Mouse (Mus musculus): ENCODE measurements around the gene Thsd7b. TPM values are rescaled to one million over a fixed set of nuclear protein-coding genes. Genes with fewer than 3 reads are reported as not detected.
"Not testable (repeated sequence)": the region's sequence is repeated elsewhere in the genome, so short reads cannot be mapped to it uniquely, and the experiment has no call there.

Gene Thsd7b
- polyA plus RNA-seq, 1 experiment from 2014 or later = 3.5 TPM

- Histone ChIP-seq H3K9me3 (replicated peaks) (no peaks in the 10 kb centered on the region), H3K4me2 (no peak overlapping the region), H3K27me3 (replicated peaks) (no peaks in the 10 kb centered on the region), H3K9ac (no peak overlapping the region), H3K27ac (ENCODE audit: poor library complexity, severe bottlenecking) (no peak overlapping the region), H3K4me1 (replicated peaks) (no peaks in the 10 kb centered on the region), H3K36me3 (no peaks in the 10 kb centered on the region), H3K4me3 (no peak overlapping the region)
- WGBS = 52% methylated on average over 4 of the region's 4 CpGs
- ATAC-seq (ENCODE audit: insufficient number of reproducible peaks, low FRiP score) = no peak
These were observed 683.5 kb downstream of the Thsd7b start for GRCm38 (mm10) chr1:129956625-129957024.

DNA sequence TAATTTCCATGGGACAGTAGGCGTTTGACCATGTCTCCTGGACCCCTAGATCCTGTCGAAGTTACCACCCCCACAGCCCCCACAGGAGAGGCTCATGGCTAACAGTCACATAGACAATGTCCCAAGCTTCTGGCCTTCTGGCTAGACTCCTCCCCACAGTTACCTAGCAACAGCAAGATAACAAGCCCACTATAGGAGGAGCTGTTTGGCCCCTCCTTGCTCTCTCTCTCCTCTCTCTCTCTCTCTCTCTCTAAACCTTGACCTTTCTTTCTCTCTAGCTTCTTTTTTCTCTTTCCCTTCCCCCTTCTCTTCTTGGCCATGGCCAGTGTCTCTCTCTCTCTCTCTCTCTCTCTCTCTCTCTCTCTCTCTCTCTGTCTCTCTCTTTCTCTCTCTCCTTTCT, 686.2 kb downstream of the Thsd7b start:
- not testable (repeated sequence) for H3K27ac ChIP-seq (ENCODE audit: poor library complexity, severe bottlenecking); H3K36me3 ChIP-seq; ATAC-seq (ENCODE audit: insufficient number of reproducible peaks, low FRiP score); H3K9ac ChIP-seq; H3K4me2 ChIP-seq; H3K4me3 ChIP-seq; H3K4me1 ChIP-seq (replicated peaks); H3K27me3 ChIP-seq (replicated peaks); H3K9me3 ChIP-seq (replicated peaks)
- WGBS = 45% methylated on average over 2 of the region's 2 CpGs

DNA sequence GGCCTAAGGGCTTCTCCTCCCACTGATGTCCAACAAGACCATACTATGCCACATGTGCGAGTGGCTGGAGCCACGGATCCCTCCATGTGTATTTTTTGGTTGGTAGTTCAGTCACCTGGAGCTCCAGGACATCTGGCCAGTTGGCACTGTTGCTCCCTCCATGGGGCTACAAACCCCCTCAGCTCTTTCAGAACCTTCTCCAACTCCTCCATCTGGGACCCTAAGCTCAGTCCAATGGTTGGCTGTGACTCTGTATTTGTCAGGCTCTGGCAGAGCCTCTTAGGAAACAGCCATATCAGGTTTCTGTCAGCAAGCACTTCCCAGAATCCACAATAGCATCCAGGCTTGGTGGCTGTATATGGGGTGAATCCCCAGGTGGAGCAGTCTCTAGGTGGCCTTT, 690.1 kb downstream of the Thsd7b start:
- Histone ChIP-seq H3K9me3 (replicated peaks) (no peaks in the 10 kb centered on the region), H3K36me3 (no peaks in the 10 kb centered on the region), H3K9ac (no peak overlapping the region), H3K4me3 (no peak overlapping the region), H3K27me3 (replicated peaks) (no peaks in the 10 kb centered on the region), H3K27ac (ENCODE audit: poor library complexity, severe bottlenecking) (no peak overlapping the region), H3K4me2 (no peak overlapping the region), H3K4me1 (replicated peaks) (no peaks in the 10 kb centered on the region)
- WGBS = 84% methylated on average over 2 of the region's 2 CpGs
- ATAC-seq (ENCODE audit: insufficient number of reproducible peaks, low FRiP score) = no peak

DNA sequence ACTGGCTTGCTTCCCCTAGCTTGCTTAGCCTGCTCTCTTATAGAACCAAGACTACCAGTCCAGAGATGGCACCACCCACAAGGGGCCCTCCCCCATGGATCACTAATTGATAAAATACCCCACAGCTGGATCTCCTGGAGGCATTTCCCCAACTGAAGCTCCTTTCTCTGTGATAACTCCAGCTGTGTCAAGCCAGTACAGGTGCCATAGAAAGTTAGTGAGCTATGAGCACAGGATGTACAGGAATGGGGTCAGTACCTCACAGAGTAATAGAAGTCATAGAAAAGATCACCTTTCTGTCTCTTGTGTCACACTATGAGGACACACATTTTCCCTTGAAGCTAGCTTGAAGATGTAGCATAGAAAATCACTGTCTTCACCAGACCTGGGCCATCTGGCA, 716.1 kb downstream of the Thsd7b start:
- not testable (repeated sequence) for H3K4me1 ChIP-seq (replicated peaks); H3K27ac ChIP-seq (ENCODE audit: poor library complexity, severe bottlenecking); ATAC-seq (ENCODE audit: insufficient number of reproducible peaks, low FRiP score); H3K27me3 ChIP-seq (replicated peaks); H3K4me3 ChIP-seq; H3K9ac ChIP-seq; H3K4me2 ChIP-seq; H3K36me3 ChIP-seq; H3K9me3 ChIP-seq (replicated peaks)

GRCm38 (mm10) chr1:129990821-129991220, 717.7 kb downstream of the Thsd7b start:
- WGBS = 63% methylated on average over 2 of the region's 2 CpGs
- no peaks in the 10 kb centered on the region for H3K9me3 ChIP-seq (replicated peaks)
- no peak overlapping the region for H3K27ac ChIP-seq (ENCODE audit: poor library complexity, severe bottlenecking)
- no peak overlapping the region for H3K4me2 ChIP-seq
- H3K4me1 ChIP-seq (replicated peaks) = no peaks in the 10 kb centered on the region
- ATAC-seq (ENCODE audit: insufficient number of reproducible peaks, low FRiP score) = no peak
- no peak overlapping the region for H3K9ac ChIP-seq
- H3K36me3 ChIP-seq = no peaks in the 10 kb centered on the region
- no peaks in the 10 kb centered on the region for H3K27me3 ChIP-seq (replicated peaks)
- no peak overlapping the region for H3K4me3 ChIP-seq

DNA sequence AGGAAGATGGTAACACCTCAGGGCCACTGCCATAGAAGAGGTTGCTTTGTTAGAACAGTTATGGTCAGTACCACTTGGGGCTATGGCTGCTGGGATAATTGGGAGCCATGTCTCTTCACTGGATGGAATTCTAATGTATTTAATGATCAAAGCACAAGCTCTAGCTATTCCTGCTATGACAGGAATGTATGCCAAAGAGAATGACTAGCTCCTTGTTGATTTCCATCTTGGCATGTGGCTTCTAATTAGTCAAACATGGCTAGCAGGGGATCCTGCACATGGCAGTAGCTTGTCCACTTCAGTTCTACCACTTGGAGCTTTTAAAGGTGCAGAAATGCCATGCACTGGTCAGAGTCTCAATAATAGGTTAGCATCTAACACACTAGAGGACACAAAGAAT, 781.9 kb downstream of the Thsd7b start:
- Histone ChIP-seq H3K9me3 (replicated peaks) (no peaks in the 10 kb centered on the region), H3K36me3 (no peaks in the 10 kb centered on the region), H3K4me1 (replicated peaks) (no peaks in the 10 kb centered on the region), H3K4me3 (no peak overlapping the region), H3K4me2 (no peak overlapping the region), H3K27ac (ENCODE audit: poor library complexity, severe bottlenecking) (no peak overlapping the region), H3K9ac (no peak overlapping the region), H3K27me3 (replicated peaks) (no peaks in the 10 kb centered on the region)
- no peak for ATAC-seq (ENCODE audit: insufficient number of reproducible peaks, low FRiP score)

GRCm38 (mm10) chr1:130062105-130062504, 789.0 kb downstream of the Thsd7b start:
- Histone ChIP-seq H3K4me1 (replicated peaks) (no peaks in the 10 kb centered on the region), H3K27me3 (replicated peaks) (no peaks in the 10 kb centered on the region), H3K27ac (ENCODE audit: poor library complexity, severe bottlenecking) (no peak overlapping the region), H3K4me3 (no peak overlapping the region), H3K4me2 (no peak overlapping the region), H3K36me3 (no peaks in the 10 kb centered on the region), H3K9ac (no peak overlapping the region), H3K9me3 (replicated peaks) (no peaks in the 10 kb centered on the region)
- no peak for ATAC-seq (ENCODE audit: insufficient number of reproducible peaks, low FRiP score)

DNA sequence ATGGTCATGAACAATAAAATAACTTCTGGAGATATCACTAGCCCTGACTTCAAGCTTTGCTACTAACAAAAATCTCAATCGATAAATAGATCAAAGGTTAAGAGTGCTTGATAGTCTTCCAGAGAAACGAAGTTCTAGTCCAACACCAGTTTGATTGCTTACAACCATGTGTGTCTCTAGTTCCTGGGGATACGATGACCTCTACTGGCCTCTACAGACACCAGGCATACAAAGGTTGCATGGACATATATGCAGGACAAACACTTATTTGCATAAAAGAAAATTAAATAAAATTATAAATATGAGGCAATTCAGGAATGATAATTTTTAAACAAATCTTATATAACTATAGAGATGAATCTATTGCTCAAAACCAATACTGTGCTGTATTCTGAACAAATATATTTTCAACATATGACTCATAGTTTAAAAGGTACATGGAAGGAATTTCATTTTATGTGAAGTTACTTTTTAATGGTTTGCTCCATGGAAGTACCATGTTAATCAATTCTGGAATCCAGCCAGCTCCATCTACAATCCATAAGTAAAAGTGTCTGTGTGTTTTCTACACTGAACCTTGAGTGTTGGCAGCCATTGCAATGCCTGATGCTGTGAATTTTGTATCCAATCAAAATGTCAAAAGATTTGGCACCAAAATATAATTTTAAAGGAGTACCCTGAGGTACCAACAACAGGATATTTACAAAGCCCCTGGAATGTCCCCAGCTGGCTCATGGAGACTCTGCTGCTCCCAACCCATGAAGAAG, 793.3 kb downstream of the Thsd7b start:
- 75% methylated on average over 3 of the region's 3 CpGs for WGBS
- H3K36me3 ChIP-seq = no peaks in the 10 kb centered on the region
- no peak overlapping the region for H3K4me3 ChIP-seq
- H3K9me3 ChIP-seq (replicated peaks) = no peaks in the 10 kb centered on the region
- no peak overlapping the region for H3K4me2 ChIP-seq
- no peaks in the 10 kb centered on the region for H3K4me1 ChIP-seq (replicated peaks)
- H3K27ac ChIP-seq (ENCODE audit: poor library complexity, severe bottlenecking) = no peak overlapping the region
- no peak for ATAC-seq (ENCODE audit: insufficient number of reproducible peaks, low FRiP score)
- H3K9ac ChIP-seq = no peak overlapping the region
- H3K27me3 ChIP-seq (replicated peaks) = no peaks in the 10 kb centered on the region

DNA sequence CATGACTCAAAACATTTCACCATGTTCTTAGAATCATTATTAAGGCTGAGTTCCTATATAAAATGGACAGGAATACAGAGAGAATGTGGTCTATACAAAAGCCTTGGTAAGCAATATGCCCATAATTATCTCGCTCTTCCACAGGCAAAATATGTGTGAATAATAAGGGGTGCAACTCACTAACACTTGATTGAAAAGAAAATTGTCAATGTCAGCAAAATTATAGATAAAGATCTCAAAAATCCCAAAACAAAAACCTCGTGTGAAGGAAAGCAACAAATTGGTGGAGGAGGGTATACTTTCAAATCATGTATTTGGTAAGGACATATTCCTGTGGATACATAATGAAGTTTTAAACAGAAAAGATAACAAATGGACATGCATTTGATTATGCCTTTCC, 810.7 kb downstream of the Thsd7b start:
- Histone ChIP-seq H3K4me2 (no peak overlapping the region), H3K9ac (no peak overlapping the region), H3K36me3 (no peaks in the 10 kb centered on the region), H3K27ac (ENCODE audit: poor library complexity, severe bottlenecking) (no peak overlapping the region), H3K4me3 (no peak overlapping the region), H3K4me1 (replicated peaks) (no peaks in the 10 kb centered on the region), H3K9me3 (replicated peaks) (no peaks in the 10 kb centered on the region), H3K27me3 (replicated peaks) (no peaks in the 10 kb centered on the region)
- ATAC-seq (ENCODE audit: insufficient number of reproducible peaks, low FRiP score) = no peak
- 55% methylated on average over 2 of the region's 2 CpGs for WGBS

GRCm38 (mm10) chr1:130085207-130085606, 812.1 kb downstream of the Thsd7b start:
- Histone ChIP-seq H3K9ac (no peak overlapping the region), H3K4me3 (no peak overlapping the region), H3K36me3 (no peaks in the 10 kb centered on the region), H3K27ac (ENCODE audit: poor library complexity, severe bottlenecking) (no peak overlapping the region), H3K27me3 (replicated peaks) (no peaks in the 10 kb centered on the region), H3K4me1 (replicated peaks) (no peaks in the 10 kb centered on the region), H3K9me3 (replicated peaks) (no peaks in the 10 kb centered on the region), H3K4me2 (no peak overlapping the region)
- 56% methylated on average over 3 of the region's 3 CpGs for WGBS
- ATAC-seq (ENCODE audit: insufficient number of reproducible peaks, low FRiP score) = no peak

DNA sequence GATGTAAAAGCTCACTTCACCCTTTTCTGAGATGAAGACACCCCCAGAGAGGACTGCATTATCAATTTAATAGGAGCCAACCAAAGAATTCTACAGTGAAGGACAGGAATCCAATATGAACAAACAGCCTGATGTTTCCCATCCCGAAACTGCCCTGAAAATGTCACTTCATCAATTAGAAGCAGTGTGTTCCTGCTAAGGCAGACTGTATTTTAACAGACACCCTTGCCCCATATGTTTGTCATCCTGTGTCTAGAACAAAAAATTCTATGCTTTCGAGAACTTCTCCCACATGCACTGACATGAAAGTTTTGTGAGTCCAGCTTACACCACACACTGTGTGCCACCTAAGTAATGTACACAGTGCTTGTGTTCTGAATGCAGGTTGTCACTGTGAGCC, 812.8 kb downstream of the Thsd7b start:
- Histone ChIP-seq H3K4me1 (replicated peaks) (no peaks in the 10 kb centered on the region), H3K9ac (no peak overlapping the region), H3K4me3 (no peak overlapping the region), H3K36me3 (no peaks in the 10 kb centered on the region), H3K27ac (ENCODE audit: poor library complexity, severe bottlenecking) (no peak overlapping the region), H3K4me2 (no peak overlapping the region), H3K9me3 (replicated peaks) (no peaks in the 10 kb centered on the region), H3K27me3 (replicated peaks) (no peaks in the 10 kb centered on the region)
- no peak for ATAC-seq (ENCODE audit: insufficient number of reproducible peaks, low FRiP score)
- 77% methylated on average over 2 of the region's 2 CpGs for WGBS

GRCm38 (mm10) chr1:130099227-130099626, 826.1 kb downstream of the Thsd7b start:
- no peaks in the 10 kb centered on the region for H3K4me1 ChIP-seq (replicated peaks)
- H3K4me2 ChIP-seq = no peak overlapping the region
- no peak overlapping the region for H3K4me3 ChIP-seq
- H3K36me3 ChIP-seq = no peaks in the 10 kb centered on the region
- 62% methylated on average over 2 of the region's 2 CpGs for WGBS
- no peaks in the 10 kb centered on the region for H3K9me3 ChIP-seq (replicated peaks)
- no peaks in the 10 kb centered on the region for H3K27me3 ChIP-seq (replicated peaks)
- no peak overlapping the region for H3K27ac ChIP-seq (ENCODE audit: poor library complexity, severe bottlenecking)
- H3K9ac ChIP-seq = no peak overlapping the region
- ATAC-seq (ENCODE audit: insufficient number of reproducible peaks, low FRiP score) = no peak

Data from heart, embryonic 12.5 days (tissue).